Comparison of ENCODE assay signal across 27 mouse cellular contexts in the genomic region with DNA sequence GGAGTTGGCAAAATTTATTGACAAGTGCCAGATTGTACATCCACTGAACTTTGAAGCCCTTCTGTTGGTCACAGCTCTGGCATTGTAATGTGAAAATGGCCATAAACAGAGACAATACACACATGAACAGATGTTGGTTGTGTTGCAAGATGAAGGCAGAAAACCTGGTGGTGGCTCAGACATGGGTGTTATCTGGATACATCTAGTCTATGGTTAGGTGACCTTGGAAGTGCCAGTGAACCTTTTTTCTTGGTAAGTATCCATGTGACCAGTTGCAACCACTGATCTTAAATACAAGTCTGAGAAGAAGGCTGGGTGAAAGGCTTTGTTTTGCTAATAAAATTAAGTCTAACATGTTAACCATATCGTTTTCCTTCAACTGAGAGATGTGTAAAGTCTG. TPM values are rescaled to one million over a fixed set of nuclear protein-coding genes. Genes with fewer than 3 reads are reported as not detected.
"Had no signal": no experiment of that assay in that cellular context is flagged by ENCODE, and none has a peak within 500 bp of the region (broad histone marks: within the 10 kb centered on the region; RNA-seq: fewer than 3 reads in every experiment).

No protein-coding gene starts in this region.

- ATAC-seq: forebrain, embryonic 13.5 days; forebrain, embryonic 14.5 days; forebrain, embryonic 15.5 days; forebrain, embryonic 16.5 days had no signal

- H3K27me3 ChIP-seq: embryonic facial prominence, embryonic 12.5 days; embryonic facial prominence, embryonic 13.5 days; embryonic facial prominence, embryonic 15.5 days; forebrain, embryonic 12.5 days; forebrain, embryonic 13.5 days; forebrain, embryonic 15.5 days had no signal

- H3K27ac ChIP-seq: embryonic facial prominence, embryonic 10.5 days; embryonic facial prominence, embryonic 12.5 days; embryonic facial prominence, embryonic 13.5 days; embryonic facial prominence, embryonic 15.5 days; forebrain, embryonic 10.5 days; forebrain, embryonic 12.5 days; forebrain, embryonic 13.5 days; forebrain, embryonic 15.5 days; gastrocnemius, adult 2 months; heart, adult 2 months had no signal

- H3K9ac ChIP-seq: embryonic facial prominence, embryonic 12.5 days; embryonic facial prominence, embryonic 13.5 days; embryonic facial prominence, embryonic 15.5 days; forebrain, embryonic 12.5 days; forebrain, embryonic 13.5 days; forebrain, embryonic 15.5 days; forebrain, postnatal 0 days had no signal

- H3K4me1 ChIP-seq: embryonic facial prominence, embryonic 12.5 days; embryonic facial prominence, embryonic 13.5 days; embryonic facial prominence, embryonic 15.5 days; forebrain, embryonic 13.5 days; forebrain, embryonic 15.5 days had no signal

- H3K9me3 ChIP-seq: embryonic facial prominence, embryonic 10.5 days; embryonic facial prominence, embryonic 12.5 days; embryonic facial prominence, embryonic 13.5 days; embryonic facial prominence, embryonic 15.5 days; forebrain, embryonic 10.5 days; forebrain, embryonic 12.5 days; forebrain, embryonic 13.5 days; forebrain, embryonic 15.5 days had no signal

- DNase-seq: cerebellum, adult 8-10 months; cerebellum, adult 9-10 months; cerebellum, adult 9-11 months; cerebellum, postnatal 10 days; cerebellum, postnatal 14 days; cerebellum, postnatal 25 days; cerebellum, postnatal 36 days; embryo, embryonic 11 days; forebrain, postnatal 0 days; gastrocnemius, adult 2 months; gastrocnemius, postnatal 10 days; gastrocnemius, postnatal 14 days; gastrocnemius, postnatal 25 days; gastrocnemius, postnatal 36 days; heart, adult 11 months; heart, adult 2 months had no signal

- H3K36me3 ChIP-seq: embryonic facial prominence, embryonic 10.5 days; embryonic facial prominence, embryonic 12.5 days; embryonic facial prominence, embryonic 13.5 days; embryonic facial prominence, embryonic 15.5 days; forebrain, embryonic 10.5 days; forebrain, embryonic 12.5 days; forebrain, embryonic 15.5 days had no signal

- H3K4me3 ChIP-seq: embryonic facial prominence, embryonic 10.5 days; embryonic facial prominence, embryonic 12.5 days; embryonic facial prominence, embryonic 13.5 days; embryonic facial prominence, embryonic 15.5 days; erythroblast, embryonic 14.5 days; forebrain, embryonic 10.5 days; forebrain, embryonic 12.5 days; forebrain, embryonic 13.5 days; forebrain, embryonic 15.5 days; gastrocnemius, adult 2 months; heart, adult 2 months had no signal

- H3K4me2 ChIP-seq: embryonic facial prominence, embryonic 12.5 days; embryonic facial prominence, embryonic 13.5 days; embryonic facial prominence, embryonic 15.5 days; forebrain, embryonic 12.5 days; forebrain, embryonic 13.5 days; forebrain, embryonic 15.5 days had no signal

RNA-seq across cellular contexts. Expression of a gene that starts 34.1 kb away (rescaled TPM):
- polyA plus RNA-seq: erythroblast, embryonic 14.5 days had no signal
